ENCODE assay signal across 7 mouse cellular contexts in the genomic region with DNA sequence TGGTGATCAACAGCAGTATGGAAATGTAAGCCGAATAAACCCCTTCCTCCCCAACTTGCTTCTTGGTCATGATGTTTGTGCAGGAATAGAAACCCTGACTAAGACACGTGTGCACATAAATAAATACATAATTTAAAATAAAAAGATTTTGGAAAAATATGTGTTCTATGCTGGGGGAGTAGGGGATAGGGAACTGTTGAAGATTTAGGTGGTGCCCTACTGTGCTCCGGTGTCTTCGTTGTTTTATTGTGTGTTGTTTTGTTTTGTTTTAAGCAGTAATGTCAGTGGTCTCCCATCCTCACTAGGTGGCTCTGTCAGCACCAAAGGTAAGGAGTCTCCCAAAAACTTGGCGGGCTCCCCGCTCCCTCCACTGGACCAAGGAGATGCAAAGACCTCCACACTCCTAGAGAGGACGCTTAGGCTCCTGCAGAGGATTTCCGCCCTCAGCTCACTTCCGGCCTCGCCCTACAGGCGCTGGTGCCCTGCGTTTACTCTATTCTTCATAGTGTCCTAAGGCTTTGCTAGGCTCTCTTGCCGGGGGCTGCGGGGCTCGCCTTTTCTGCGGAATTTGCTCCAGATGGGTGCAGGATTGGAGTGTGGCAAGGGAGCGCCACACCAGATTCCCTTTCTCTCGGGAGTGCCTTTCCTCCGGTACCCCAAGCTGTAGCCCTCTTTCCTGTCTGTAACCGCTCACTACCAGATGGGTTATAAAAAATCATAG. TPM values are rescaled to one million over a fixed set of nuclear protein-coding genes. Genes with fewer than 3 reads are reported as not detected.
DNase-seq lines count a peak whose midpoint lies in the region; ATAC-seq and TF ChIP-seq lines count a peak whose summit lies in the region.

No protein-coding gene starts in this region.

- peak; percentile 87 for TF ChIP-seq POLR2A in heart, adult 2 months (IDR thresholded peaks at IDR 0.05; ENCODE audit: insufficient read depth, low read depth, low read length)
- TF ChIP-seq POLR2A in kidney, adult 2 months (IDR thresholded peaks at IDR 0.05; ENCODE audit: low read depth, low read length) = peak; percentile 67
- TF ChIP-seq POLR2A in small intestine, adult 2 months (IDR thresholded peaks at IDR 0.05; ENCODE audit: low read depth, low read length) = peak; percentile 82

- no peaks in the 10 kb centered on the region for H3K36me3 ChIP-seq in embryonic facial prominence, embryonic 11.5 days (replicated peaks; ENCODE audit: control insufficient read depth, insufficient read depth, low read depth, low read length)
- H3K36me3 ChIP-seq in heart, adult 2 months (ENCODE audit: control insufficient read depth, insufficient read depth, low read length) = no peaks in the 10 kb centered on the region
- no peaks in the 10 kb centered on the region for H3K36me3 ChIP-seq in kidney, adult 2 months (ENCODE audit: control insufficient read depth, insufficient read depth, low read length)
- no peaks in the 10 kb centered on the region for H3K36me3 ChIP-seq in limb, embryonic 11.5 days (ENCODE audit: control insufficient read depth, insufficient read depth, low read length)
- no peaks in the 10 kb centered on the region for H3K36me3 ChIP-seq in midbrain, embryonic 12.5 days
- H3K36me3 ChIP-seq in small intestine, adult 2 months (ENCODE audit: control insufficient read depth, insufficient read depth, low read length) = no peaks in the 10 kb centered on the region

- peak overlapping the region; percentile 76 for H3K9ac ChIP-seq in embryonic facial prominence, embryonic 11.5 days (replicated peaks; ENCODE audit: low read length)
- H3K9ac ChIP-seq in heart, adult 2 months (ENCODE audit: low read depth, low read length) = peak overlapping the region; percentile 93
- H3K9ac ChIP-seq in limb, embryonic 11.5 days (ENCODE audit: low read length) = peak overlapping the region; percentile 70
- peak overlapping the region; percentile 77 for H3K9ac ChIP-seq in midbrain, embryonic 12.5 days (replicated peaks)

- H3K9me3 ChIP-seq in embryonic facial prominence, embryonic 11.5 days (replicated peaks; ENCODE audit: control insufficient read depth, low read length) = no peaks in the 10 kb centered on the region
- no peaks in the 10 kb centered on the region for H3K9me3 ChIP-seq in limb, embryonic 11.5 days (ENCODE audit: control insufficient read depth, low read length)
- no peaks in the 10 kb centered on the region for H3K9me3 ChIP-seq in midbrain, embryonic 12.5 days

- no peaks in the 10 kb centered on the region for H3K79me2 ChIP-seq in heart, adult 2 months (replicated peaks; ENCODE audit: control insufficient read depth, insufficient read depth, low read length)

- peak overlapping the region; percentile 56 for H3K4me2 ChIP-seq in embryonic facial prominence, embryonic 11.5 days (ENCODE audit: low read depth, low read length)
- peak overlapping the region; percentile 61 for H3K4me2 ChIP-seq in limb, embryonic 11.5 days (ENCODE audit: low read depth, severe bottlenecking)
- peak overlapping the region; percentile 66 for H3K4me2 ChIP-seq in midbrain, embryonic 12.5 days (replicated peaks)

- intact Hi-C loops in heart, adult 2 months (cut with DNase I) = no loop called here

- ATAC-seq in embryonic facial prominence, embryonic 11.5 days (replicated peaks; ENCODE audit: insufficient number of reproducible peaks, low FRiP score, low TSS enrichment, low read depth) = peak; percentile 73
- ATAC-seq in limb, embryonic 11.5 days (ENCODE audit: insufficient number of reproducible peaks, low FRiP score, low TSS enrichment, low read depth) = peak; percentile 87
- ATAC-seq in midbrain, embryonic 12.5 days (ENCODE audit: low FRiP score, low read depth) = peak; percentile 96

- H3K27me3 ChIP-seq in embryonic facial prominence, embryonic 11.5 days (ENCODE audit: control insufficient read depth, insufficient read depth, low read length) = no peaks in the 10 kb centered on the region
- no peaks in the 10 kb centered on the region for H3K27me3 ChIP-seq in heart, adult 2 months (ENCODE audit: control insufficient read depth, insufficient read depth, low read length)
- H3K27me3 ChIP-seq in kidney, adult 2 months (replicated peaks; ENCODE audit: control insufficient read depth, insufficient read depth, low read length) = no peaks in the 10 kb centered on the region
- H3K27me3 ChIP-seq in limb, embryonic 11.5 days (ENCODE audit: control insufficient read depth, insufficient read depth, low read length) = no peaks in the 10 kb centered on the region
- H3K27me3 ChIP-seq in midbrain, embryonic 12.5 days = peaks cover 34% of the 10 kb centered on the region
- H3K27me3 ChIP-seq in small intestine, adult 2 months (ENCODE audit: control insufficient read depth, insufficient read depth, low read length) = no peaks in the 10 kb centered on the region

- TF ChIP-seq CTCF in heart, adult 2 months (IDR thresholded peaks at IDR 0.05) = peak; percentile 24
- TF ChIP-seq CTCF in kidney, adult 2 months (conservative IDR thresholded peaks at IDR 0.05; ENCODE audit: insufficient read depth, insufficient read length, low read depth, low read length) = no peak
- TF ChIP-seq CTCF in small intestine, adult 2 months (IDR thresholded peaks at IDR 0.05; ENCODE audit: extremely low read depth, insufficient read length, insufficient replicate concordance, low read depth, low read length) = no peak

- H3K27ac ChIP-seq in embryonic facial prominence, embryonic 11.5 days (replicated peaks; ENCODE audit: low read depth, low read length) = no peak overlapping the region; the same call in 1 of the 2 replicates
- peak overlapping the region; percentile 78 for H3K27ac ChIP-seq in heart, adult 2 months
- peak overlapping the region; percentile 37; the same call in 1 of the 2 replicates for H3K27ac ChIP-seq in kidney, adult 2 months (ENCODE audit: insufficient read depth, low read depth, low read length)
- H3K27ac ChIP-seq in limb, embryonic 11.5 days (replicated peaks; ENCODE audit: low read depth, low read length) = no peak overlapping the region
- H3K27ac ChIP-seq in midbrain, embryonic 12.5 days (replicated peaks) = peak overlapping the region; percentile 70
- H3K27ac ChIP-seq in small intestine, adult 2 months (ENCODE audit: insufficient read depth, low read depth, low read length) = no peak overlapping the region

- peak; percentile 55; the same call in 1 of the 2 replicates for TF ChIP-seq EP300 in heart, adult 2 months (IDR thresholded peaks at IDR 0.05; ENCODE audit: insufficient read depth, low read depth, low read length)

- peak; percentile 78 to 87 for DNase-seq in adrenal gland, postnatal 36 days
- DNase-seq in embryonic facial prominence, embryonic 11.5 days (ENCODE audit: low spot score) = peak; percentile 85
- peak; percentile 78 for DNase-seq in heart, adult 2 months
- peak; percentile 81 for DNase-seq in kidney, adult 2 months
- DNase-seq in limb, embryonic 11.5 days (ENCODE audit: low spot score) = peak; percentile 81

- H3K4me3 ChIP-seq in embryonic facial prominence, embryonic 11.5 days (ENCODE audit: low read depth, low read length) = peak overlapping the region; percentile 44
- peak overlapping the region; percentile 45 for H3K4me3 ChIP-seq in heart, adult 2 months
- peak overlapping the region; percentile 67 for H3K4me3 ChIP-seq in kidney, adult 2 months (ENCODE audit: insufficient read depth, low read depth, low read length)
- H3K4me3 ChIP-seq in limb, embryonic 11.5 days (ENCODE audit: low read depth, low read length) = peak overlapping the region; percentile 56
- H3K4me3 ChIP-seq in midbrain, embryonic 12.5 days = peak overlapping the region; percentile 68
- H3K4me3 ChIP-seq in small intestine, adult 2 months (ENCODE audit: low read depth, low read length) = peak overlapping the region; percentile 73

- 14% methylated on average over 20 of the region's 20 CpGs for WGBS in embryonic facial prominence, embryonic 11.5 days
- WGBS in heart, adult 2 months = 10% methylated on average over 20 of the region's 20 CpGs
- WGBS in kidney, adult 2 months = 9% methylated on average over 20 of the region's 20 CpGs
- WGBS in limb, embryonic 11.5 days = 14% methylated on average over 20 of the region's 20 CpGs
- 11% methylated on average over 20 of the region's 20 CpGs for WGBS in midbrain, embryonic 12.5 days
- 12% methylated on average over 20 of the region's 20 CpGs for WGBS in small intestine, adult 2 months

- no peaks in the 10 kb centered on the region for H3K4me1 ChIP-seq in embryonic facial prominence, embryonic 11.5 days (ENCODE audit: control insufficient read depth, insufficient read depth, low read length)
- peaks cover 1% of the 10 kb centered on the region; the same call in 1 of the 2 replicates for H3K4me1 ChIP-seq in heart, adult 2 months (ENCODE audit: control insufficient read depth, insufficient read depth, low read length)
- H3K4me1 ChIP-seq in kidney, adult 2 months (ENCODE audit: control insufficient read depth, insufficient read depth, low read length) = no peaks in the 10 kb centered on the region
- no peaks in the 10 kb centered on the region for H3K4me1 ChIP-seq in limb, embryonic 11.5 days (ENCODE audit: control insufficient read depth, insufficient read depth, low read length)
- H3K4me1 ChIP-seq in midbrain, embryonic 12.5 days = no peaks in the 10 kb centered on the region
- peaks cover 2% of the 10 kb centered on the region; the same call in 1 of the 2 replicates for H3K4me1 ChIP-seq in small intestine, adult 2 months (ENCODE audit: control insufficient read depth, insufficient read depth, insufficient read length, low read length)

RNA-seq across cellular contexts. Expression of gene Rgs9, which starts 14.1 kb away (rescaled TPM):
- total RNA-seq in adrenal gland, postnatal 36 days (2021) = 1 to 10 TPM; 3.1 to 5.1 TPM
- polyA plus RNA-seq in embryonic facial prominence, embryonic 11.5 days (2014; fragmentation: Nextera tagmentation; extraction: Ambion mirVana) = 0.73 and 1.1 TPM in 2 replicates
- under 1 TPM in 1 of 2 experiments, not detected in 1; 0.09 TPM for total RNA-seq in heart, adult 2 months (2021)
- 0.21 and 0.32 TPM in 2 replicates for polyA plus RNA-seq in heart, adult 2 months (2012; rRNA removed)
- polyA plus RNA-seq in kidney, adult 2 months (2012; rRNA removed) = 0.86 and 1.4 TPM in 2 replicates
- 2.8 and 3.1 TPM in 2 replicates for polyA plus RNA-seq in limb, embryonic 11.5 days (2014; fragmentation: Nextera tagmentation; extraction: Ambion mirVana)
- 3.8 and 4.3 TPM in 2 replicates for polyA plus RNA-seq in midbrain, embryonic 12.5 days (2016; fragmentation: Nextera tagmentation; extraction: Ambion mirVana)
- 1.9 and 2.9 TPM in 2 replicates for polyA plus RNA-seq in small intestine, adult 2 months (2012; rRNA removed)

RNA-seq across cellular contexts. Expression of gene Gna13, which starts 50.6 kb away (rescaled TPM):
- 10 to 100 TPM; 65.2 to 70.7 TPM for total RNA-seq in adrenal gland, postnatal 36 days (2021)
- polyA plus RNA-seq in embryonic facial prominence, embryonic 11.5 days (2014; fragmentation: Nextera tagmentation; extraction: Ambion mirVana) = 20.8 and 20.9 TPM in 2 replicates
- total RNA-seq in heart, adult 2 months (2021) = 10 to 100 TPM; 30.8 to 30.9 TPM
- polyA plus RNA-seq in heart, adult 2 months (2012; rRNA removed) = 12.7 and 21.1 TPM in 2 replicates
- polyA plus RNA-seq in kidney, adult 2 months (2012; rRNA removed) = 26.6 and 27.8 TPM in 2 replicates
- polyA plus RNA-seq in limb, embryonic 11.5 days (2014; fragmentation: Nextera tagmentation; extraction: Ambion mirVana) = 25.4 and 27.5 TPM in 2 replicates
- polyA plus RNA-seq in midbrain, embryonic 12.5 days (2016; fragmentation: Nextera tagmentation; extraction: Ambion mirVana) = 18.1 and 20.2 TPM in 2 replicates
- 38.5 and 60.3 TPM in 2 replicates for polyA plus RNA-seq in small intestine, adult 2 months (2012; rRNA removed)

Comparison
In these comparisons a context has a peak if more than half of its experiments do, and no peak if none do; other contexts are left out.
1. H3K27ac ChIP-seq: peak in heart, adult 2 months (single experiment), kidney, adult 2 months (single experiment) and midbrain, embryonic 12.5 days (single experiment); none in embryonic facial prominence, embryonic 11.5 days (single experiment), limb, embryonic 11.5 days (single experiment) and small intestine, adult 2 months (single experiment).
2. Peak in every context shown above with its lines, with median percentiles within 50 percentile points of each other: DNase-seq, ATAC-seq, H3K4me2 ChIP-seq, H3K4me3 ChIP-seq, H3K9ac ChIP-seq and POLR2A ChIP-seq.